8 mouse cellular contexts compared by ENCODE assay signal in the genomic region with DNA sequence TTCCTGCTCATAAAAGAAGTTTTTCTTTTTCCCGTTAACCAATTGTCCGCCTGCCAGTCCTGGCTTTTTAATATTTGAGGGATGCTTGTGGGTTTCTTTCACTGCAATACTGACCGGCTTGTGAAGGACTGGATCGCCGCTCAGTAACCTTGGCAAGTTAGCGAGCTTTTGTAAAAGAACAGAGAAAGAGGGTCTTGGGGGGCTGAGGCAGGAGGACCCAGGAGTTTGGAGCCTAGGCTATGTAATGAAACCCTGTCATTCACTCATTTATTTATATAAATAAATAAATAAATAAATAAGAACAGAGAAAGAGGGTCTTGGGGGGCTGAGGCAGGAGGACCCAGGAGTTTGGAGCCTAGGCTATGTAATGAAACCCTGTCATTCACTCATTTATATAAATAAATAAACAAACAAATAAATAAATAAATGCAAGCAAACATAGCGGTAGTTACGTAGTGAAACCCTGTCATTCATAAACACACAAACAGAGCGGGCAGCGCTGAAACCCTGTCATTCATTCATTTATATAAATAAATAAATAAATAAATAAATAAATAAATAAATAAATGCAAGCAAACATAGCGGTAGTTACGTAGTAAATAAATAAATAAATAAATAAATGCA. TPM values are rescaled to one million over a fixed set of nuclear protein-coding genes. Genes with fewer than 3 reads are reported as not detected.
A peak's percentile ranks its signal among the peaks of the same experiment; 100 is the strongest.
DNase-seq lines count a peak whose midpoint lies in the region; ATAC-seq and TF ChIP-seq lines count a peak whose summit lies in the region.
"Not testable (repeated sequence)": the region's sequence is repeated elsewhere in the genome, so short reads cannot be mapped to it uniquely, and the experiment has no call there.

No protein-coding gene starts in this region.

- not testable (repeated sequence) for H3K27me3 ChIP-seq in Patski; embryonic facial prominence, embryonic 13.5 days; hindbrain, embryonic 14.5 days (ENCODE audit: control insufficient read depth, insufficient read depth, low read length); kidney, postnatal 0 days (ENCODE audit: insufficient read depth, low read length); liver, embryonic 16.5 days (ENCODE audit: control insufficient read depth, insufficient read depth, low read depth, low read length); midbrain, embryonic 14.5 days (ENCODE audit: control insufficient read depth, insufficient read depth, low read length); stomach, embryonic 15.5 days (replicated peaks)

- intact Hi-C loops in gastrocnemius, adult 2 months (cut with DNase I): loop anchor here (5.0 kb wide), 1 partner anchor 121 kb away; no protein-coding TSS in a partner anchor

- H3K9me3 ChIP-seq in embryonic facial prominence, embryonic 13.5 days; hindbrain, embryonic 14.5 days (ENCODE audit: control insufficient read depth, low read length); kidney, postnatal 0 days (replicated peaks; ENCODE audit: low read length); liver, embryonic 16.5 days (replicated peaks; ENCODE audit: control insufficient read depth, low read length); midbrain, embryonic 14.5 days (ENCODE audit: control insufficient read depth, low read length); stomach, embryonic 15.5 days: not testable (repeated sequence)

- TF ChIP-seq CTCF in Patski (IDR thresholded peaks at IDR 0.05); gastrocnemius, adult 2 months (IDR thresholded peaks at IDR 0.05); kidney, postnatal 0 days (IDR thresholded peaks at IDR 0.05; ENCODE audit: low read depth): not testable (repeated sequence)

- peak; percentile 40 for ATAC-seq in Patski
- 0 out of 2 replicates have a peak, but pooled peaks have one; percentile 33 for ATAC-seq in embryonic facial prominence, embryonic 13.5 days (ENCODE audit: insufficient number of reproducible peaks, insufficient read depth, low FRiP score, low TSS enrichment, low read depth)
- peak; percentile 79 for ATAC-seq in hindbrain, embryonic 14.5 days (ENCODE audit: low FRiP score)
- ATAC-seq in kidney, postnatal 0 days (replicated peaks; ENCODE audit: low FRiP score, low read depth): peak; percentile 55
- peak; percentile 31 for ATAC-seq in liver, embryonic 16.5 days (ENCODE audit: low read depth)
- ATAC-seq in midbrain, embryonic 14.5 days (ENCODE audit: low FRiP score, low TSS enrichment): peak; percentile 75
- peak; percentile 61 for ATAC-seq in stomach, embryonic 15.5 days (ENCODE audit: insufficient read depth, low FRiP score, low read depth)

- 16% methylated on average over 12 of the region's 12 CpGs for WGBS in embryonic facial prominence, embryonic 13.5 days
- 17% methylated on average over 12 of the region's 12 CpGs for WGBS in hindbrain, embryonic 14.5 days
- 16% methylated on average over 12 of the region's 12 CpGs for WGBS in kidney, postnatal 0 days
- 14% methylated on average over 12 of the region's 12 CpGs for WGBS in liver, embryonic 16.5 days (ENCODE audit: insufficient replicate concordance)
- 16% methylated on average over 12 of the region's 12 CpGs for WGBS in midbrain, embryonic 14.5 days
- WGBS in stomach, embryonic 15.5 days: 16% methylated on average over 12 of the region's 12 CpGs

- POLR2A ChIA-PET in Patski (lab: Charles Lee): interaction anchor here (0.6 kb wide), 1 partner anchor 46 kb away, joined by 5 read pairs; no protein-coding TSS in a partner anchor

- peak overlapping the region; percentile 78 for H3K9ac ChIP-seq in embryonic facial prominence, embryonic 13.5 days
- peak overlapping the region; percentile 77 for H3K9ac ChIP-seq in hindbrain, embryonic 14.5 days
- H3K9ac ChIP-seq in kidney, postnatal 0 days (ENCODE audit: low read depth, low read length): peak overlapping the region; percentile 70; the same call in 1 of the 2 replicates
- peak overlapping the region; percentile 80 for H3K9ac ChIP-seq in liver, embryonic 16.5 days (ENCODE audit: low read depth, low read length)
- H3K9ac ChIP-seq in midbrain, embryonic 14.5 days (replicated peaks; ENCODE audit: low read length): peak overlapping the region; percentile 68; the same call in 1 of the 2 replicates
- H3K9ac ChIP-seq in stomach, embryonic 15.5 days: peak overlapping the region; percentile 39; the same call in 1 of the 2 replicates

- peak overlapping the region; percentile 71 for H3K4me3 ChIP-seq in embryonic facial prominence, embryonic 13.5 days
- peak overlapping the region; percentile 95 for H3K4me3 ChIP-seq in gastrocnemius, adult 2 months
- peak overlapping the region; percentile 56 for H3K4me3 ChIP-seq in hindbrain, embryonic 14.5 days (replicated peaks; ENCODE audit: low read length)
- H3K4me3 ChIP-seq in kidney, postnatal 0 days (replicated peaks; ENCODE audit: low read depth, low read length): peak overlapping the region; percentile 70
- peak overlapping the region; percentile 93 for H3K4me3 ChIP-seq in liver, embryonic 16.5 days (ENCODE audit: low read depth, low read length)
- H3K4me3 ChIP-seq in midbrain, embryonic 14.5 days (replicated peaks; ENCODE audit: low read depth, low read length): peak overlapping the region; percentile 66
- H3K4me3 ChIP-seq in stomach, embryonic 15.5 days (replicated peaks): peak overlapping the region; percentile 72

- H3K4me1 ChIP-seq in embryonic facial prominence, embryonic 13.5 days; kidney, postnatal 0 days (replicated peaks; ENCODE audit: insufficient read depth, low read length); midbrain, embryonic 14.5 days (ENCODE audit: control insufficient read depth, insufficient read depth, low read length); stomach, embryonic 15.5 days: not testable (repeated sequence)
- H3K4me1 ChIP-seq in hindbrain, embryonic 14.5 days (replicated peaks; ENCODE audit: control insufficient read depth, insufficient read depth, low read length): peaks cover 17% of the 10 kb centered on the region
- H3K4me1 ChIP-seq in liver, embryonic 16.5 days (ENCODE audit: control insufficient read depth, low read depth, low read length): peaks cover 10% of the 10 kb centered on the region

- in situ Hi-C loops in Patski (cut with MboI; ENCODE audit: low pct_unique_long_range_greater_than_20kb): loop anchor here (5.0 to 25.0 kb wide), 2 partner anchors 121 to 876 kb away; no protein-coding TSS in a partner anchor

- not testable (repeated sequence) for DNase-seq in Patski (ENCODE audit: low read depth, low spot score); gastrocnemius, adult 2 months
- peak; percentile 26 for DNase-seq in hindbrain, embryonic 14.5 days (ENCODE audit: low spot score)
- peak; percentile 17 for DNase-seq in kidney, postnatal 0 days (ENCODE audit: low spot score)
- DNase-seq in midbrain, embryonic 14.5 days: peak; percentile 47

- CTCF ChIA-PET in Patski (lab: Charles Lee): not testable (repeated sequence)

- H3K27ac ChIP-seq in embryonic facial prominence, embryonic 13.5 days: peak overlapping the region; percentile 85
- H3K27ac ChIP-seq in gastrocnemius, adult 2 months: peak overlapping the region; percentile 96
- H3K27ac ChIP-seq in hindbrain, embryonic 14.5 days: peak overlapping the region; percentile 84
- H3K27ac ChIP-seq in kidney, postnatal 0 days: peak overlapping the region; percentile 88; the same call in 1 of the 2 replicates
- peak overlapping the region; percentile 93 for H3K27ac ChIP-seq in liver, embryonic 16.5 days (ENCODE audit: low read length)
- peak overlapping the region; percentile 86 for H3K27ac ChIP-seq in midbrain, embryonic 14.5 days (replicated peaks; ENCODE audit: low read depth, low read length)
- H3K27ac ChIP-seq in stomach, embryonic 15.5 days: peak overlapping the region; percentile 95

- H3K4me2 ChIP-seq in embryonic facial prominence, embryonic 13.5 days: peak overlapping the region; percentile 64
- H3K4me2 ChIP-seq in hindbrain, embryonic 14.5 days (replicated peaks): peak overlapping the region; percentile 67
- peak overlapping the region; percentile 81 for H3K4me2 ChIP-seq in kidney, postnatal 0 days (ENCODE audit: low read length)
- H3K4me2 ChIP-seq in liver, embryonic 16.5 days (ENCODE audit: low read depth, low read length): peak overlapping the region; percentile 79
- peak overlapping the region; percentile 76 for H3K4me2 ChIP-seq in midbrain, embryonic 14.5 days (ENCODE audit: low read length)
- H3K4me2 ChIP-seq in stomach, embryonic 15.5 days: peak overlapping the region; percentile 61

- not testable (repeated sequence) for H3K36me3 ChIP-seq in embryonic facial prominence, embryonic 13.5 days; hindbrain, embryonic 14.5 days (replicated peaks; ENCODE audit: control insufficient read depth, insufficient read depth); kidney, postnatal 0 days (ENCODE audit: insufficient read depth, low read length); liver, embryonic 16.5 days (ENCODE audit: control insufficient read depth, insufficient read depth); midbrain, embryonic 14.5 days (ENCODE audit: control insufficient read depth, insufficient read depth, low read length); stomach, embryonic 15.5 days

RNA-seq across cellular contexts. Expression of a gene that starts 0.4 kb away (rescaled TPM):
- polyA plus RNA-seq in Patski (2021): 28.9 TPM
- 28.7 and 29.2 TPM in 2 replicates for polyA plus RNA-seq in embryonic facial prominence, embryonic 13.5 days (2015; fragmentation: Nextera tagmentation; extraction: Ambion mirVana)
- total RNA-seq in gastrocnemius, adult 2 months (2021): 10 to 100 TPM in 1 of 2 experiments, 1 to 10 TPM in 1; 9.0 to 12.7 TPM
- polyA plus RNA-seq in hindbrain, embryonic 14.5 days (2014; fragmentation: Nextera tagmentation; extraction: Ambion mirVana): 16.3 and 17.9 TPM in 2 replicates
- polyA plus RNA-seq in kidney, postnatal 0 days (2015; fragmentation: Nextera tagmentation; extraction: Ambion mirVana): 21.5 and 23.2 TPM in 2 replicates
- polyA plus RNA-seq in liver, embryonic 16.5 days (2015; fragmentation: Nextera tagmentation; extraction: Ambion mirVana): 6.8 and 6.9 TPM in 2 replicates
- polyA plus RNA-seq in midbrain, embryonic 14.5 days (2014; fragmentation: Nextera tagmentation; extraction: Ambion mirVana): 14.6 and 20.4 TPM in 2 replicates
- polyA plus RNA-seq in stomach, embryonic 15.5 days (2015; fragmentation: Nextera tagmentation; extraction: Ambion mirVana): 23.3 and 25.0 TPM in 2 replicates
